Mouse (Mus musculus): ENCODE results near the gene Prss12. TPM values are rescaled to one million over a fixed set of nuclear protein-coding genes. Genes with fewer than 3 reads are reported as not detected.

Prss12 gene
- not detected in 2 replicates for polyA plus RNA-seq (2012; ENCODE audit: insufficient read depth, insufficient read length, missing spikeins)

GRCm38 (mm10) chr3:123446708-123447537, at the start of gene Prss12:
Gene Prss12 (plus strand): TSS chr3:123446913.
- Histone ChIP-seq H3K4me1 (ENCODE audit: control insufficient read depth, insufficient read depth, low read length) (no peaks in the 10 kb centered on the region), H3K27ac (ENCODE audit: insufficient read depth, low read depth, low read length) (no peak within 1 kb of the TSS), H3K4me3 (ENCODE audit: insufficient read depth, low read length) (peak within 1 kb of the TSS; percentile 61)
- TF ChIP-seq CTCF (IDR thresholded peaks at IDR 0.05; ENCODE audit: low read depth, low read length) (no peak), POLR2A (IDR thresholded peaks at IDR 0.05; ENCODE audit: borderline replicate concordance, low read depth, low read length) (no peak)

GRCm38 (mm10) chr3:123397562-123398481, 48.9 kb upstream of the Prss12 start:
- TF ChIP-seq POLR2A (IDR thresholded peaks at IDR 0.05; ENCODE audit: borderline replicate concordance, low read depth, low read length), result no peak
- no peak for TF ChIP-seq CTCF (IDR thresholded peaks at IDR 0.05; ENCODE audit: low read depth, low read length)
- Histone ChIP-seq H3K4me1 (ENCODE audit: control insufficient read depth, insufficient read depth, low read length) (no peaks in the 10 kb centered on the region), H3K4me3 (ENCODE audit: insufficient read depth, low read length) (no peak overlapping the region), H3K27ac (ENCODE audit: insufficient read depth, low read depth, low read length) (no peak overlapping the region)

GRCm38 (mm10) chr3:123404945-123405344, 41.8 kb upstream of the Prss12 start:
- no peak overlapping the region for H3K4me3 ChIP-seq (ENCODE audit: insufficient read depth, low read length)
- no peak for TF ChIP-seq CTCF (IDR thresholded peaks at IDR 0.05; ENCODE audit: low read depth, low read length)
- H3K4me1 ChIP-seq (ENCODE audit: control insufficient read depth, insufficient read depth, low read length), result no peaks in the 10 kb centered on the region
- no peak overlapping the region for H3K27ac ChIP-seq (ENCODE audit: insufficient read depth, low read depth, low read length)

GRCm38 (mm10) chr3:123411821-123412578, 34.7 kb upstream of the Prss12 start:
- H3K4me1 ChIP-seq (ENCODE audit: control insufficient read depth, insufficient read depth, low read length), result no peaks in the 10 kb centered on the region
- TF ChIP-seq CTCF (IDR thresholded peaks at IDR 0.05; ENCODE audit: low read depth, low read length) (no peak), POLR2A (IDR thresholded peaks at IDR 0.05; ENCODE audit: borderline replicate concordance, low read depth, low read length) (no peak)
- H3K4me3 ChIP-seq (ENCODE audit: insufficient read depth, low read length), result no peak overlapping the region
- no peak overlapping the region for H3K27ac ChIP-seq (ENCODE audit: insufficient read depth, low read depth, low read length)

GRCm38 (mm10) chr3:123413173-123413572, 33.5 kb upstream of the Prss12 start:
- Histone ChIP-seq H3K4me1 (ENCODE audit: control insufficient read depth, insufficient read depth, low read length) (no peaks in the 10 kb centered on the region), H3K27ac (ENCODE audit: insufficient read depth, low read depth, low read length) (no peak overlapping the region), H3K4me3 (ENCODE audit: insufficient read depth, low read length) (no peak overlapping the region)
- TF ChIP-seq CTCF (IDR thresholded peaks at IDR 0.05; ENCODE audit: low read depth, low read length) (no peak), POLR2A (IDR thresholded peaks at IDR 0.05; ENCODE audit: borderline replicate concordance, low read depth, low read length) (no peak)

GRCm38 (mm10) chr3:123425647-123426046, 21.1 kb upstream of the Prss12 start:
- no peak overlapping the region for H3K4me3 ChIP-seq (ENCODE audit: insufficient read depth, low read length)
- no peak for TF ChIP-seq CTCF (IDR thresholded peaks at IDR 0.05; ENCODE audit: low read depth, low read length)
- TF ChIP-seq POLR2A (IDR thresholded peaks at IDR 0.05; ENCODE audit: borderline replicate concordance, low read depth, low read length), result no peak
- H3K4me1 ChIP-seq (ENCODE audit: control insufficient read depth, insufficient read depth, low read length), result no peaks in the 10 kb centered on the region
- H3K27ac ChIP-seq (ENCODE audit: insufficient read depth, low read depth, low read length), result no peak overlapping the region

GRCm38 (mm10) chr3:123428005-123428404, 18.7 kb upstream of the Prss12 start:
- H3K4me1 ChIP-seq (ENCODE audit: control insufficient read depth, insufficient read depth, low read length), result 0 out of 2 replicates have a peak, but pooled peaks cover 4% of the 10 kb centered on the region
- H3K27ac ChIP-seq (ENCODE audit: insufficient read depth, low read depth, low read length), result no peak overlapping the region
- no peak for TF ChIP-seq CTCF (IDR thresholded peaks at IDR 0.05; ENCODE audit: low read depth, low read length)
- TF ChIP-seq POLR2A (IDR thresholded peaks at IDR 0.05; ENCODE audit: borderline replicate concordance, low read depth, low read length), result no peak
- H3K4me3 ChIP-seq (ENCODE audit: insufficient read depth, low read length), result no peak overlapping the region

- no peak overlapping the region for H3K4me3 ChIP-seq (ENCODE audit: insufficient read depth, low read length)
- no peak for TF ChIP-seq POLR2A (IDR thresholded peaks at IDR 0.05; ENCODE audit: borderline replicate concordance, low read depth, low read length)
- TF ChIP-seq CTCF (IDR thresholded peaks at IDR 0.05; ENCODE audit: low read depth, low read length), result no peak
- 0 out of 2 replicates have a peak, but pooled peaks cover 4% of the 10 kb centered on the region for H3K4me1 ChIP-seq (ENCODE audit: control insufficient read depth, insufficient read depth, low read length)
- no peak overlapping the region for H3K27ac ChIP-seq (ENCODE audit: insufficient read depth, low read depth, low read length)
These were observed 16.9 kb upstream of the Prss12 start for GRCm38 (mm10) chr3:123429597-123430458.
